Mouse (Mus musculus) macrophage (primary cell): Measurements from ENCODE around the gene Eif3g. TPM values are rescaled to one million over a fixed set of nuclear protein-coding genes. Genes with fewer than 3 reads are reported as not detected.

Experiments
- H3K27ac ChIP-seq: fragments of 350-480 bp; formaldehyde crosslinking; 2 replicates; pipeline ENCODE4 v1.9.0; 2021
- H3K36me3 ChIP-seq: fragments of 350-480 bp; formaldehyde crosslinking; 2 replicates; pipeline ENCODE4 v1.9.0; 2021; ENCODE audit errors: inconsistent target
- H3K4me3 ChIP-seq: fragments of 350-480 bp; formaldehyde crosslinking; 2 replicates; pipeline ENCODE4 v1.9.0; 2021; ENCODE audit errors: inconsistent target
- H3K79me2 ChIP-seq: fragments of 350-480 bp; formaldehyde crosslinking; 2 replicates; pipeline ENCODE4 v1.9.0; 2021; ENCODE audit errors: inconsistent target
- WGBS: methylation state at CpG from one replicate; pipeline ENCODE4 v1.1.7; 2026; ENCODE audit warnings: inconsistent platforms; ENCODE audit not compliant: missing documents; 5-methylcytosine and 5-hydroxymethylcytosine counted together
- polyA plus RNA-seq: library from polyadenylated mRNA; stranded (reverse); fragments of 250-400 nt; gene quantifications from 3 replicates; pipeline ENCODE4 v1.2.4, GENCODE M21; 2018; ENCODE audit warnings: inconsistent platforms
- total RNA-seq, 78 experiments: library from RNA; depleted of rRNA; stranded (reverse); fragments of 250-400 nt; gene quantifications; 1 replicate in 9 of 78; 2 replicates in 24 of 78; 3 replicates in 43 of 78; 4 replicates in 2 of 78; pipeline ENCODE4 v1.2.4; 2018; ENCODE audit warnings: inconsistent platforms in 56 of 78

Gene Eif3g
- total RNA-seq (2018; cell fraction: chromatin; rRNA removed): 100 to 1,000 TPM in 1 of 26 experiments, 10 to 100 TPM in 25; 22.8 to 165 (median 60.4) TPM
- total RNA-seq (2018; cell fraction: cytosol; rRNA removed): 10 to 100 TPM; 54.0 to 83.6 (median 69.2) TPM
- 10 to 100 TPM; 26.2 to 82.9 (median 39.4) TPM for total RNA-seq (2018; cell fraction: nucleus; rRNA removed)
- 76.8 to 138 TPM (median 100 TPM) in 3 replicates for polyA plus RNA-seq

DNA sequence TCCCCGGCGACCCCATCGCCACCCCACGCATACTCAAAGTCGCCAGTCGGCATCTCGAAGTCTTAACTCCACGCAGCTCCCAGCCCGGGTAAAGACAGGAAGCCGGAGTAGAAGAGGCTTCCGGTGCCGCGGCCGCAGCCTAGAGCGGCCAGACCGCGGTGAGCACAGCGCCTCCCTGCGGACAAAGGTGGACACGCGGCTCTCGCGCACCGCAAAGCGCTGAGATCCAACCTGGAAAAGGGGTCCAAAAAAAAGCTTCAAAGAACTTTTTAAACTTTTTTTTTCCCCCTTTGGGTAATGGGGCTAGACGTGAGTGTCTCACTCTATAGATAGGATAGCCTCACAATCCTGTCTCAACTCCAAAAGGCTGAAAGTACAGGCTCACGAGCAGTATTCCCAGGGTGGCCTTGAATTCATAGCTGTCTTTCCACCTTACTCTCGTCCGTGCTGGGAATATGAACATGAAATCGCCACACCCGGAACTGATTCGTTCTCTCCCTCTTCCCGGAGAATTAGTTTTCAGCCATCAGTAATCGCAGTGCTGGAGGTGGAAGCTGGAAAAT, at the start of gene Eif3g:
Gene Eif3g, minus strand, starts transcription at position 113 of the 563 bp plus-strand sequence.
- 10% methylated on average over 33 of the region's 34 CpGs for WGBS
- Histone ChIP-seq H3K79me2 (peaks cover 26% of the 10 kb centered on the region), H3K36me3 (peaks cover 25% of the 10 kb centered on the region), H3K4me3 (peak within 1 kb of the TSS; percentile 81), H3K27ac (peak within 1 kb of the TSS; percentile 15; the same call in 1 of the 2 replicates)

DNA sequence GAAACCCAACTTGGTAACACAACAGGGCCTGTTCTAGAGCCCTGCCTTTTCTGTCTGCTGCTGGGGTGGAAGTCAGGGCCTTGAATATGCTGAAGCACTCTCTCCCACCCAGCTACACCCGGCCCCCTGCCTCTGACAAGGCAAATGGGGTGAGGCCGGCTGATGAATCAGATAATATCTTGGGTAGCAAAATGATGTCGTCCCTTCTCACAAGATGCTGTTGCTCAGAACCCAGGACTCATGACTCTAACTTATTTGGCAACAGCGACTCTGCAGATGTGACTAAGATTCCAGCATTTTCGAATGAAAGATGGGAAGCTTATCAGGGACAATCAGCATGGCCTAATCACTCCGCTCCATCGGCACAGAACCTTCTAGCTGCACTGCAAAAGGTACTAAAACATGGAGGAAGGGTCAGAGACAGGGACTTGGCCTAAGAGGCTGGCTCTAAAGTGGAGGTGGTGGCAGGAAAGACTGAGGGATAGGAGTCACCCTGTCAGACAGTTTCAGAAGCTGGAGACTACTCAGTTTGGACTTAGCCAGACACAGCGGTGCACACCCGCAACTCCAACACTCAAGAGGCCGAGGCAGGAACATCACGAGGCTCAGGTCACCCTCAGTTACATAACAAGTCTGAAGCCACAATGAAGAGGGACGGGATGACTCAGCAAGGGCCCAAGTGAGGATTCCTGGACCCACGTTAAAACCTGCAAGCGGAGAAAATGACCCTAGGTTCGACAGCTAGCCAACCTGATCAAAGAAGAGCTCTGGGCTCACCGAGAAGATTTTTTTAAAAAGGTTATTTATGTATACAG, 47.9 kb upstream of the Eif3g start:
- H3K4me3 ChIP-seq: no peak overlapping the region
- H3K27ac ChIP-seq: peak overlapping the region; percentile 85
- WGBS: 46% methylated on average over 16 of the region's 16 CpGs
- H3K79me2 ChIP-seq: peaks cover 100% of the 10 kb centered on the region
- peaks cover 4% of the 10 kb centered on the region; the same call in 1 of the 2 replicates for H3K36me3 ChIP-seq

- Histone ChIP-seq H3K27ac (peak overlapping the region; percentile 85), H3K4me3 (no peak overlapping the region), H3K79me2 (peaks cover 100% of the 10 kb centered on the region), H3K36me3 (peaks cover 18% of the 10 kb centered on the region)
- 69% methylated on average over 4 of the region's 4 CpGs for WGBS
These were observed 46.4 kb upstream of the Eif3g start for GRCm38 (mm10) chr9:20944697-20945370.

GRCm38 (mm10) chr9:20943911-20944310, 45.5 kb upstream of the Eif3g start:
- peaks cover 100% of the 10 kb centered on the region for H3K79me2 ChIP-seq
- H3K4me3 ChIP-seq: no peak overlapping the region
- WGBS: 88% methylated on average over 1 of the region's 2 CpGs
- peak overlapping the region; percentile 85 for H3K27ac ChIP-seq
- peaks cover 26% of the 10 kb centered on the region for H3K36me3 ChIP-seq

DNA sequence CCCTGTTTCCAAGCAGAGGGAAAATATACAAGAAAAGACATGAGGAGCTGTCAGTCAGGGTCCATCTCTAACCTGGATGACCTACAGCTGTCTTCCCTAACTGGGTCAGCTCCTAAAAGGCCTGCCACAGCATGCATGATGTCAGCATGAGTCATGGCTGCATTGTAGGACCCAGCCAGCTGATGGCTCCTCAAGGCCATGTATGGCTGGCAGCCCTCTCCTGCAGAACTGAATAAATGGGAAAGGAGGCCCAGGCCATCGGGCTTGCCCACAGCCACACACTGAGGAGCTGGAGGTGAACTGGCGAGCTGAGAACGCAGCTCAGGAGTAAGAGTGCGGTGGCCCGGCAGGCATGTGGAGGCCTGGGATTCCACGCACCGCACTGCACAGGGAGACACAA, 45.0 kb upstream of the Eif3g start:
- H3K27ac ChIP-seq: peak overlapping the region; percentile 85
- no peak overlapping the region for H3K4me3 ChIP-seq
- peaks cover 100% of the 10 kb centered on the region for H3K79me2 ChIP-seq
- peaks cover 32% of the 10 kb centered on the region for H3K36me3 ChIP-seq
- 89% methylated on average over 7 of the region's 7 CpGs for WGBS

DNA sequence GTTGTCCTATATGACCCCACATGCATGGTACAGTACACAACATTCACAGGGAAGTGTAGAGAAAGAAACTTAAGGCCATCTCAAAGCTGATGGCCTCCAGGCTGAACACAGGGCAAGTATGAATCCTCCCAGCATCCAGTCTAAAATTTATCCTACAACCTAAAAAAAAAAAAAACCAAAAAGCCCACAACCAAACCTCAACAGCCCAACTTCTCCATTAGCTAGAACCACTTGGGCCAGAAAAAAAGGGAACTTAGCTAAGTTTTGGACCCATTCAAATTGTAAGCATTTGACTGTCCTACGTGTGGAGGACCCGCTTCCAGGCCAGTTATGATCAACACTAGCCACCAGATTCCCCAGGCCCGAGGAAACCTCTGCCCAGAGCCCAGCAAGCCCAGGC, 24.8 kb upstream of the Eif3g start:
- WGBS: 55% methylated on average over 3 of the region's 3 CpGs
- Histone ChIP-seq H3K27ac (no peak overlapping the region), H3K36me3 (peaks cover 94% of the 10 kb centered on the region), H3K79me2 (no peaks in the 10 kb centered on the region), H3K4me3 (no peak overlapping the region)

DNA sequence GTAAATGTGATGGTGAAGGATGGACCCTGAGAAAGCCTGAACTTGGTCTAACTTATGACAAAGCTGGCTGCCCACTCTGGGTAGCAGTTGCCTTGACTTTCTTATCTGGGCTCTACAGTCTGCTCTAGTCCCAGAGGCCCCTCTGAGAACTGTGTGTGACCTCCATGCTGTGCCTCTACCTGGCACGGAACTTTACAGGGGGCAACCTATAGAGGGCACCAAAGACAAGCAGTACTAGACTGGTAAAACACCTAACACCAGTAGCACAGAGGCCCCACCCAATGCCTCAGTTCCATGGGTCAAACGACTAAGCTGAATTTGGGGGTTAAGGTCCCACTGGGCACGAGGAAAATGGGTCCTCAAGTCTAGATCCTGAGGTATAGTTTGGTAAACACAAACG, 17.7 kb upstream of the Eif3g start:
- 82% methylated on average over 4 of the region's 4 CpGs for WGBS
- Histone ChIP-seq H3K4me3 (no peak overlapping the region), H3K36me3 (peaks cover 100% of the 10 kb centered on the region), H3K27ac (no peak overlapping the region), H3K79me2 (no peaks in the 10 kb centered on the region)

GRCm38 (mm10) chr9:20909948-20910347, 11.5 kb upstream of the Eif3g start:
- H3K79me2 ChIP-seq: no peaks in the 10 kb centered on the region
- H3K36me3 ChIP-seq: peaks cover 90% of the 10 kb centered on the region
- no peak overlapping the region for H3K27ac ChIP-seq
- WGBS: 99% methylated on average over 9 of the region's 9 CpGs
- H3K4me3 ChIP-seq: no peak overlapping the region

DNA sequence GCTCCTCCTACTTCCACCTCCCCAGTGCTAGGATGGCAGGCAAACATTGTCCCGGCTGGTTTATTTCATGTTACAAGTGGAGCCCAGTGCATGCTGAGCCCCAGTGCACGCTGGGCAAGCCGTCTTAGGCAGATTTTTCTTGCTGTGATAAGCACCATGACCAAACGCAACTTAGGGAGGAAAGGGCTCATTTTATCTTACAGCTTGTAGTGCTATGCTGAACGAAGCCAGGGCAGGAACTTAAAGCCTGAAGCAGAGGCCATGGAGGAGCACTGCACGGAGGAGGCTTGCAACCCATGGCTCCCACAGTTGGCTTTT, 3.7 kb upstream of the Eif3g start:
- H3K4me3 ChIP-seq: no peak overlapping the region
- peaks cover 10% of the 10 kb centered on the region for H3K79me2 ChIP-seq
- H3K27ac ChIP-seq: no peak overlapping the region
- peaks cover 11% of the 10 kb centered on the region; the same call in 1 of the 2 replicates for H3K36me3 ChIP-seq
- WGBS: 70% methylated on average over 6 of the region's 6 CpGs

- peaks cover 15% of the 10 kb centered on the region for H3K79me2 ChIP-seq
- peaks cover 6% of the 10 kb centered on the region; the same call in 1 of the 2 replicates for H3K36me3 ChIP-seq
- H3K4me3 ChIP-seq: no peak overlapping the region
- no peak overlapping the region for H3K27ac ChIP-seq
- WGBS: 14% methylated on average over 10 of the region's 13 CpGs
These were observed 3.2 kb upstream of the Eif3g start for GRCm38 (mm10) chr9:20901466-20902173.

- Histone ChIP-seq H3K4me3 (peak overlapping the region; percentile 81), H3K36me3 (peaks cover 31% of the 10 kb centered on the region), H3K79me2 (peaks cover 26% of the 10 kb centered on the region), H3K27ac (peak overlapping the region; percentile 15; the same call in 1 of the 2 replicates)
- WGBS: 4% methylated on average over 39 of the region's 39 CpGs
These were observed 500 bp downstream of the Eif3g start for GRCm38 (mm10) chr9:20897736-20898510.

- H3K79me2 ChIP-seq: peaks cover 26% of the 10 kb centered on the region
- WGBS: 98% methylated on average over 8 of the region's 9 CpGs
- H3K27ac ChIP-seq: no peak overlapping the region
- H3K4me3 ChIP-seq: no peak overlapping the region
- H3K36me3 ChIP-seq: peaks cover 50% of the 10 kb centered on the region
These were observed 3.0 kb downstream of the Eif3g start for GRCm38 (mm10) chr9:20895382-20895781.

DNA sequence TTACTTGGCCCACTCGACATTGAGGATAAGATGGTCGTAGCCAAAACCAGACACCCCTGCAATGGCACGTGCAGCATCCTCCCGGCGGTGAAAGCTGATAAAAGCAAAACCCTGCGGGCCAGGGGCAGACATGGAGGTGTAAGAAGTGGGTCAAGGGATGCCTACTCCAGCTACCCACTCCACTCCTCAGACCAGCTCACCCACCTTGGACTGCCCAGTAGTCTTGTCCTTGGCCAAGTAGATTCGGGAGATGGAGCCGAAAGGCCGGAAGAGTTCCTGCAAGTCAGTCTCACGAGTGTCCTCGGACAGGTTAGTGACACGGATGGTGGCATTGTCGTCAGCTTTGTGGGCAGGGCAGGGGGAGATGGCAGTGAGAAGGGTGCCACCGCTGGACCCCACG, 3.8 kb downstream of the Eif3g start:
- 93% methylated on average over 15 of the region's 15 CpGs for WGBS
- H3K27ac ChIP-seq: no peak overlapping the region
- peaks cover 30% of the 10 kb centered on the region for H3K79me2 ChIP-seq
- peaks cover 52% of the 10 kb centered on the region for H3K36me3 ChIP-seq
- H3K4me3 ChIP-seq: no peak overlapping the region
